In genomic region chrX:103741215-103742056, GRCm38 (mm10) we compare ENCODE assay signal across 11 mouse cellular contexts.
DNase-seq lines count a peak whose midpoint lies in the region; ATAC-seq and TF ChIP-seq lines count a peak whose summit lies in the region.
"Had no signal": no experiment of that assay in that cellular context is flagged by ENCODE, and none has a peak within 500 bp of the region (broad histone marks: within the 10 kb centered on the region; RNA-seq: fewer than 3 reads in every experiment).

No protein-coding gene starts in this region.

- no peaks in the 10 kb centered on the region for H3K9me3 ChIP-seq in embryonic facial prominence, embryonic 13.5 days
- H3K9me3 ChIP-seq in heart, postnatal 0 days (replicated peaks; ENCODE audit: control insufficient read depth, low read length) = no peaks in the 10 kb centered on the region
- no peaks in the 10 kb centered on the region for H3K9me3 ChIP-seq in lung, postnatal 0 days (ENCODE audit: low read length)
- H3K9me3 ChIP-seq in midbrain, embryonic 10.5 days (replicated peaks) = no peaks in the 10 kb centered on the region
- H3K9me3 ChIP-seq: hindbrain, embryonic 15.5 days had no signal

- H3K9ac ChIP-seq in embryonic facial prominence, embryonic 13.5 days = no peak overlapping the region
- no peak overlapping the region for H3K9ac ChIP-seq in heart, postnatal 0 days (replicated peaks; ENCODE audit: low read depth, low read length)
- no peak overlapping the region for H3K9ac ChIP-seq in lung, postnatal 0 days (replicated peaks; ENCODE audit: low read depth)
- H3K9ac ChIP-seq: hindbrain, embryonic 15.5 days had no signal

- H3K4me1 ChIP-seq in embryonic facial prominence, embryonic 13.5 days = peaks cover 16% of the 10 kb centered on the region; the same call in 1 of the 2 replicates
- no peaks in the 10 kb centered on the region for H3K4me1 ChIP-seq in heart, postnatal 0 days (ENCODE audit: control insufficient read depth, insufficient read depth)
- H3K4me1 ChIP-seq in lung, postnatal 0 days (ENCODE audit: insufficient read depth, low read depth, low read length) = no peaks in the 10 kb centered on the region
- peaks cover 22% of the 10 kb centered on the region for H3K4me1 ChIP-seq in midbrain, embryonic 10.5 days

- 54% methylated on average over 6 of the region's 13 CpGs for WGBS in embryonic facial prominence, embryonic 13.5 days
- WGBS in heart, postnatal 0 days = 38% methylated on average over 13 of the region's 13 CpGs
- 27% methylated on average over 6 of the region's 13 CpGs for WGBS in lung, postnatal 0 days
- 72% methylated on average over 6 of the region's 13 CpGs for WGBS in midbrain, embryonic 10.5 days

- no peak for TF ChIP-seq CTCF in layer of hippocampus, adult 2 months (conservative IDR thresholded peaks at IDR 0.05)
- no peak for TF ChIP-seq CTCF in heart, postnatal 0 days (IDR thresholded peaks at IDR 0.05; ENCODE audit: low read depth)
- TF ChIP-seq CTCF in lung, postnatal 0 days (IDR thresholded peaks at IDR 0.05) = no peak

- ATAC-seq in embryonic facial prominence, embryonic 13.5 days (ENCODE audit: insufficient number of reproducible peaks, insufficient read depth, low FRiP score, low TSS enrichment, low read depth) = no peak
- peak; percentile 72 for ATAC-seq in heart, postnatal 0 days (ENCODE audit: insufficient read depth, low read depth)
- ATAC-seq in lung, postnatal 0 days = peak; percentile 52
- no peak for ATAC-seq in activated CD4-positive, CD25-positive, alpha-beta regulatory T cell, adult 4 months

- no peaks in the 10 kb centered on the region for H3K36me3 ChIP-seq in embryonic facial prominence, embryonic 13.5 days
- H3K36me3 ChIP-seq in heart, postnatal 0 days (replicated peaks; ENCODE audit: control insufficient read depth, insufficient read depth, low read length) = no peaks in the 10 kb centered on the region
- H3K36me3 ChIP-seq in lung, postnatal 0 days (ENCODE audit: insufficient read depth, low read length) = no peaks in the 10 kb centered on the region
- H3K36me3 ChIP-seq in midbrain, embryonic 10.5 days = no peaks in the 10 kb centered on the region
- H3K36me3 ChIP-seq: hindbrain, embryonic 15.5 days had no signal

- no peak overlapping the region for H3K4me3 ChIP-seq in layer of hippocampus, adult 2 months
- H3K4me3 ChIP-seq in embryonic facial prominence, embryonic 13.5 days = no peak overlapping the region
- H3K4me3 ChIP-seq in heart, postnatal 0 days (ENCODE audit: low read depth, low read length) = no peak overlapping the region
- no peak overlapping the region for H3K4me3 ChIP-seq in lung, postnatal 0 days (ENCODE audit: low read depth, low read length)
- H3K4me3 ChIP-seq in midbrain, embryonic 10.5 days = no peak overlapping the region
- H3K4me3 ChIP-seq: hindbrain, embryonic 15.5 days had no signal

- no peak for TF ChIP-seq EP300 in heart, postnatal 0 days (IDR thresholded peaks at IDR 0.05; ENCODE audit: low read depth)
- TF ChIP-seq EP300 in lung, postnatal 0 days (IDR thresholded peaks at IDR 0.05) = no peak

- DNase-seq in layer of hippocampus, adult 2 months (ENCODE audit: low spot score in 2 of 2) = no peak
- no peak for DNase-seq in layer of hippocampus, adult 9-11 months
- DNase-seq in heart, postnatal 0 days (ENCODE audit: low spot score) = peak; percentile 55
- peak; percentile 17 for DNase-seq in lung, postnatal 0 days (ENCODE audit: low spot score)
- DNase-seq in spleen, adult 12 weeks (ENCODE audit: low spot score) = no peak
- no peak for DNase-seq in midbrain, embryonic 10.5 days (ENCODE audit: low spot score)
- DNase-seq: cerebellum, adult 18-20 months had no signal

- no peak overlapping the region for H3K4me2 ChIP-seq in embryonic facial prominence, embryonic 13.5 days
- no peak overlapping the region for H3K4me2 ChIP-seq in heart, postnatal 0 days (ENCODE audit: low read depth, low read length)
- H3K4me2 ChIP-seq in lung, postnatal 0 days (replicated peaks; ENCODE audit: low read depth, low read length) = no peak overlapping the region
- H3K4me2 ChIP-seq: hindbrain, embryonic 15.5 days had no signal

- H3K27me3 ChIP-seq in embryonic facial prominence, embryonic 13.5 days = peaks cover 75% of the 10 kb centered on the region
- H3K27me3 ChIP-seq in heart, postnatal 0 days (ENCODE audit: control insufficient read depth, insufficient read depth, low read length) = peaks cover 32% of the 10 kb centered on the region; the same call in 1 of the 2 replicates
- peaks cover 7% of the 10 kb centered on the region; the same call in 1 of the 2 replicates for H3K27me3 ChIP-seq in lung, postnatal 0 days (replicated peaks; ENCODE audit: insufficient read depth, low read length)
- peaks cover 94% of the 10 kb centered on the region for H3K27me3 ChIP-seq in midbrain, embryonic 10.5 days (ENCODE audit: low read depth, poor library complexity, severe bottlenecking)

- peak overlapping the region; percentile 43; the same call in 1 of the 2 replicates for H3K27ac ChIP-seq in layer of hippocampus, adult 2 months
- H3K27ac ChIP-seq in embryonic facial prominence, embryonic 13.5 days = peak overlapping the region; percentile 48; the same call in 1 of the 2 replicates
- peak overlapping the region; percentile 75 for H3K27ac ChIP-seq in heart, postnatal 0 days (ENCODE audit: low read depth)
- no peak overlapping the region; the same call in 1 of the 2 replicates for H3K27ac ChIP-seq in lung, postnatal 0 days (ENCODE audit: low read length)
- H3K27ac ChIP-seq in midbrain, embryonic 10.5 days (replicated peaks) = no peak overlapping the region
- H3K27ac ChIP-seq: hindbrain, embryonic 15.5 days; stomach, postnatal 0 days had no signal

Comparison
In these comparisons a context has a peak if more than half of its experiments do, and no peak if none do; other contexts are left out.
1. DNase-seq: peak in heart, postnatal 0 days (single experiment) and lung, postnatal 0 days (single experiment); none in layer of hippocampus, adult 2 months (0 of 2), layer of hippocampus, adult 9-11 months (single experiment), spleen, adult 12 weeks (single experiment) and midbrain, embryonic 10.5 days (single experiment).
2. H3K27ac ChIP-seq: peak in layer of hippocampus, adult 2 months (single experiment), embryonic facial prominence, embryonic 13.5 days (single experiment) and heart, postnatal 0 days (single experiment); none in lung, postnatal 0 days (single experiment) and midbrain, embryonic 10.5 days (single experiment).
3. ATAC-seq: peak in heart, postnatal 0 days (single experiment) and lung, postnatal 0 days (single experiment); none in embryonic facial prominence, embryonic 13.5 days (single experiment) and activated CD4-positive, CD25-positive, alpha-beta regulatory T cell, adult 4 months (single experiment).